Mouse (Mus musculus): Measurements from ENCODE around the gene Htra2.

DNA sequence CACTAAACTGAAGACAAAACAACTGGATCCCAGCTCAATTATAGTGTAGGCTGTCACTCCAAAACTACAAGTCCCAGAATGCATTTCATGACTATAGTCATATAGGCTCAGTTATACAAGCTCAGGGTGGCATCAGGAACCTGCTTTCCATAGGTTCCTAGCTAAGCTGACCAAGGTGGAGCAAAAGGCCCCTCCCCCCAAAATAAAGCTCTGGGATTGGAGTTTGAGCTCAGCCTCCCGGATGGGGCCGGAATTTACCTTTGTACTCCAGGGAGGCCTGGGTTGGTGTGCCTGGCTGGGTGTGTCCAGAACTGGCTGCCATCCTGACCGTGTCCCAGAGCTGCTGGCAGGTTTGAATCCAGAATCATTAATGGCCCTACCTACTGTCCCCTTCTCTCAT lies 2.7 kb upstream of the Htra2 start, which contains the start of gene Dqx1:
- TF ChIP-seq EP300 (optimal IDR thresholded peaks at IDR 0.05), result no peak
- TF ChIP-seq CTCF (IDR thresholded peaks at IDR 0.05; ENCODE audit: low read depth), result no peak
